Mouse (Mus musculus) small intestine, adult 2 months (tissue): ENCODE results near the gene 6030468B19Rik.

ENCODE experiments used
- CTCF ChIP-seq: fragments of 200-500 bp; IDR thresholded peaks from 2 replicates; pipeline ENCODE4 v1.5.1; 2012; ENCODE audit warnings: low read depth, mild to moderate bottlenecking, control low read depth, inconsistent platforms, low read length, moderate library complexity, mixed read lengths; ENCODE audit not compliant: insufficient replicate concordance, insufficient read length; ENCODE audit errors: extremely low read depth
- POLR2A ChIP-seq: fragments of 200-500 bp; IDR thresholded peaks from 2 replicates; pipeline ENCODE4 v1.6.1; 2012; ENCODE audit warnings: low read depth, mild to moderate bottlenecking, control low read depth, inconsistent platforms, low read length, moderate library complexity

- TF ChIP-seq CTCF (no peak), POLR2A (no peak)
Measured at GRCm38 (mm10) chr11:117827386-117827785, 29.9 kb downstream of the 6030468B19Rik start.
